8 mouse cellular contexts compared by ENCODE assay signal in the genomic region with DNA sequence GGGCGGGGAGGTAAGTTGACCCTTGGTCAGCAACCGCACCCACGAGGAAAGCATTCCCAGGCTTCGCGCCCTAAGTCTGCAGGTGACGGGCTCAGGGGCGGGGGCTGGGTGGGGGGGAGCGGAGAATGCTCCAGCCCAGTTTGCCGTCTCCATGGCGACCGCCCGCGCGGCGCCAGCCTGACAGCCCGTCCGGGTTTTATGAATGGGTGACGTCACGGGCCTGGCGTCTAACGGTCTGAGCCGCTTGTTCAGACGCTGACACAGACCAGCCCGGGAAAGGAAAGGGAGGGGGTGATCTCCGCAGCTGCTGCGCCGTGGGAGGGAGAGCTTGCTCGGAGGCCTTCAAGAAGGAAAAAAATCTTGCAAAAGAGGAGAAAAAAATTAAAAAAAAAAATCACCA. TPM values are rescaled to one million over a fixed set of nuclear protein-coding genes. Genes with fewer than 3 reads are reported as not detected.
DNase-seq lines count a peak whose midpoint lies in the region; ATAC-seq and TF ChIP-seq lines count a peak whose summit lies in the region.

No protein-coding gene starts in this region.

- DNase-seq in A20 (ENCODE audit: low read depth, low spot score) = peak; percentile 84
- DNase-seq in adrenal gland, postnatal 36 days = peak; percentile 98
- DNase-seq in kidney, postnatal 0 days (ENCODE audit: low spot score) = peak; percentile 98
- peak; percentile 91 for DNase-seq in liver, embryonic 11.5 days (ENCODE audit: low spot score)
- peak; percentile 98 for DNase-seq in neural tube, embryonic 10.5 days (ENCODE audit: extremely low spot score, low spot score)
- DNase-seq in stomach, postnatal 0 days (ENCODE audit: low spot score) = peak; percentile 99

- peak overlapping the region; percentile 73 for H3K27ac ChIP-seq in embryonic fibroblast, embryonic 13.5 days (ENCODE audit: insufficient read depth, low read length)
- H3K27ac ChIP-seq in heart, embryonic 13.5 days (replicated peaks) = peak overlapping the region; percentile 96
- peak overlapping the region; percentile 93 for H3K27ac ChIP-seq in kidney, postnatal 0 days
- H3K27ac ChIP-seq in liver, embryonic 11.5 days (ENCODE audit: low read depth, low read length) = peak overlapping the region; percentile 73
- H3K27ac ChIP-seq in stomach, postnatal 0 days (replicated peaks) = peak overlapping the region; percentile 93

- no peaks in the 10 kb centered on the region for H3K36me3 ChIP-seq in heart, embryonic 13.5 days
- no peaks in the 10 kb centered on the region for H3K36me3 ChIP-seq in kidney, postnatal 0 days (ENCODE audit: insufficient read depth, low read length)
- no peaks in the 10 kb centered on the region for H3K36me3 ChIP-seq in liver, embryonic 11.5 days (ENCODE audit: control insufficient read depth, insufficient read depth, low read length)
- no peaks in the 10 kb centered on the region for H3K36me3 ChIP-seq in stomach, postnatal 0 days (ENCODE audit: control insufficient read depth, insufficient read depth, low read length)

- peak overlapping the region; percentile 88 for H3K4me2 ChIP-seq in heart, embryonic 13.5 days
- peak overlapping the region; percentile 74 for H3K4me2 ChIP-seq in kidney, postnatal 0 days (ENCODE audit: low read length)
- peak overlapping the region; percentile 95 for H3K4me2 ChIP-seq in liver, embryonic 11.5 days
- H3K4me2 ChIP-seq in stomach, postnatal 0 days (replicated peaks; ENCODE audit: low read depth) = peak overlapping the region; percentile 86

- no peaks in the 10 kb centered on the region for H3K9me3 ChIP-seq in heart, embryonic 13.5 days
- no peaks in the 10 kb centered on the region for H3K9me3 ChIP-seq in kidney, postnatal 0 days (replicated peaks; ENCODE audit: low read length)
- no peaks in the 10 kb centered on the region for H3K9me3 ChIP-seq in liver, embryonic 11.5 days (ENCODE audit: control insufficient read depth, low read length)
- H3K9me3 ChIP-seq in stomach, postnatal 0 days (ENCODE audit: control insufficient read depth, low read length) = no peaks in the 10 kb centered on the region

- H3K9ac ChIP-seq in heart, embryonic 13.5 days = peak overlapping the region; percentile 96
- H3K9ac ChIP-seq in kidney, postnatal 0 days (ENCODE audit: low read depth, low read length) = peak overlapping the region; percentile 49; the same call in 1 of the 2 replicates
- H3K9ac ChIP-seq in liver, embryonic 11.5 days (ENCODE audit: low read depth, low read length) = peak overlapping the region; percentile 38
- H3K9ac ChIP-seq in stomach, postnatal 0 days (ENCODE audit: low read length) = peak overlapping the region; percentile 53

- H3K4me3 ChIP-seq in embryonic fibroblast, embryonic 13.5 days (ENCODE audit: insufficient read depth, low read length) = no peak overlapping the region
- peak overlapping the region; percentile 84 for H3K4me3 ChIP-seq in heart, embryonic 13.5 days
- peak overlapping the region; percentile 86 for H3K4me3 ChIP-seq in kidney, postnatal 0 days (replicated peaks; ENCODE audit: low read depth, low read length)
- peak overlapping the region; percentile 78 for H3K4me3 ChIP-seq in liver, embryonic 11.5 days (ENCODE audit: low read depth, low read length)
- H3K4me3 ChIP-seq in stomach, postnatal 0 days (ENCODE audit: low read depth, low read length) = peak overlapping the region; percentile 78

- H3K27me3 ChIP-seq in heart, embryonic 13.5 days (replicated peaks) = no peaks in the 10 kb centered on the region
- no peaks in the 10 kb centered on the region for H3K27me3 ChIP-seq in kidney, postnatal 0 days (ENCODE audit: insufficient read depth, low read length)
- no peaks in the 10 kb centered on the region for H3K27me3 ChIP-seq in liver, embryonic 11.5 days (replicated peaks; ENCODE audit: control insufficient read depth, insufficient read depth, low read length)
- no peaks in the 10 kb centered on the region for H3K27me3 ChIP-seq in stomach, postnatal 0 days (ENCODE audit: control insufficient read depth, insufficient read depth, low read length)

- TF ChIP-seq CTCF in embryonic fibroblast, embryonic 13.5 days (IDR thresholded peaks at IDR 0.05; ENCODE audit: borderline replicate concordance, insufficient read depth, low read length) = no peak
- no peak for TF ChIP-seq CTCF in kidney, postnatal 0 days (IDR thresholded peaks at IDR 0.05; ENCODE audit: low read depth)
- no peak for TF ChIP-seq CTCF in stomach, postnatal 0 days (IDR thresholded peaks at IDR 0.05; ENCODE audit: low read depth)

- peaks cover 4% of the 10 kb centered on the region; the same call in 1 of the 2 replicates for H3K4me1 ChIP-seq in embryonic fibroblast, embryonic 13.5 days (ENCODE audit: control insufficient read depth, insufficient read depth, low read length)
- H3K4me1 ChIP-seq in heart, embryonic 13.5 days = peaks cover 76% of the 10 kb centered on the region
- H3K4me1 ChIP-seq in kidney, postnatal 0 days (replicated peaks; ENCODE audit: insufficient read depth, low read length) = peaks cover 18% of the 10 kb centered on the region
- peaks cover 46% of the 10 kb centered on the region for H3K4me1 ChIP-seq in liver, embryonic 11.5 days (replicated peaks; ENCODE audit: control insufficient read depth, insufficient read depth, low read length)
- 0 out of 2 replicates have a peak, but pooled peaks cover 6% of the 10 kb centered on the region for H3K4me1 ChIP-seq in stomach, postnatal 0 days (replicated peaks; ENCODE audit: control insufficient read depth, insufficient read depth)

- ATAC-seq in heart, embryonic 13.5 days (ENCODE audit: extremely low read depth, insufficient number of reproducible peaks, low FRiP score, low TSS enrichment) = peak; percentile 82
- peak; percentile 78 for ATAC-seq in kidney, postnatal 0 days (replicated peaks; ENCODE audit: low FRiP score, low read depth)
- ATAC-seq in liver, embryonic 11.5 days (replicated peaks; ENCODE audit: low FRiP score) = peak; percentile 48
- peak; percentile 77 for ATAC-seq in stomach, postnatal 0 days (ENCODE audit: low FRiP score, low TSS enrichment)

- WGBS in heart, embryonic 13.5 days = under 1% methylated on average over 28 of the region's 28 CpGs
- WGBS in kidney, postnatal 0 days = 1% methylated on average over 27 of the region's 28 CpGs
- WGBS in liver, embryonic 11.5 days = 0% methylated on average over 28 of the region's 28 CpGs
- under 1% methylated on average over 28 of the region's 28 CpGs for WGBS in stomach, postnatal 0 days

- peak; percentile 93 for TF ChIP-seq EP300 in stomach, postnatal 0 days (optimal IDR thresholded peaks at IDR 0.05)

- peak; percentile 39 for TF ChIP-seq POLR2A in embryonic fibroblast, embryonic 13.5 days (IDR thresholded peaks at IDR 0.05; ENCODE audit: low read depth, low read length)

RNA-seq across cellular contexts. Expression of a gene that starts 1.1 kb away (rescaled TPM):
- total RNA-seq in adrenal gland, postnatal 36 days (2021) = 100 to 1,000 TPM in 1 of 2 experiments, 10 to 100 TPM in 1; 68.4 to 105 TPM
- polyA plus RNA-seq in embryonic fibroblast, embryonic 13.5 days (2011; ENCODE audit: insufficient read length, low read depth, missing spikeins) = 49.1 and 67.7 TPM in 2 replicates
- 56.7 and 58.8 TPM in 2 replicates for polyA plus RNA-seq in heart, embryonic 13.5 days (2015; fragmentation: Nextera tagmentation; extraction: Ambion mirVana)
- polyA plus RNA-seq in kidney, postnatal 0 days (2015; fragmentation: Nextera tagmentation; extraction: Ambion mirVana) = 170 and 194 TPM in 2 replicates
- polyA plus RNA-seq in liver, embryonic 11.5 days (2014; fragmentation: Nextera tagmentation; extraction: Ambion mirVana) = 52.7 and 56.3 TPM in 2 replicates
- polyA plus RNA-seq in stomach, postnatal 0 days (2015; fragmentation: Nextera tagmentation; extraction: Ambion mirVana) = 191 and 228 TPM in 2 replicates

RNA-seq across cellular contexts. Expression of a gene that starts 19.0 kb away (rescaled TPM):
- 1 to 10 TPM; 3.0 to 4.0 TPM for total RNA-seq in adrenal gland, postnatal 36 days (2021)
- 0.94 and 1.5 TPM in 2 replicates for polyA plus RNA-seq in embryonic fibroblast, embryonic 13.5 days (2011; ENCODE audit: insufficient read length, low read depth, missing spikeins)
- 11.8 and 13.4 TPM in 2 replicates for polyA plus RNA-seq in heart, embryonic 13.5 days (2015; fragmentation: Nextera tagmentation; extraction: Ambion mirVana)
- 15.8 and 16.3 TPM in 2 replicates for polyA plus RNA-seq in kidney, postnatal 0 days (2015; fragmentation: Nextera tagmentation; extraction: Ambion mirVana)
- 6.7 and 8.5 TPM in 2 replicates for polyA plus RNA-seq in liver, embryonic 11.5 days (2014; fragmentation: Nextera tagmentation; extraction: Ambion mirVana)
- 9.8 and 10.6 TPM in 2 replicates for polyA plus RNA-seq in stomach, postnatal 0 days (2015; fragmentation: Nextera tagmentation; extraction: Ambion mirVana)

RNA-seq across cellular contexts. Expression of a gene that starts 48.1 kb away (rescaled TPM):
- total RNA-seq in adrenal gland, postnatal 36 days (2021) = 10 to 100 TPM; 27.2 to 31.7 TPM
- polyA plus RNA-seq in embryonic fibroblast, embryonic 13.5 days (2011; ENCODE audit: insufficient read length, low read depth, missing spikeins) = 19.4 and 24.5 TPM in 2 replicates
- polyA plus RNA-seq in heart, embryonic 13.5 days (2015; fragmentation: Nextera tagmentation; extraction: Ambion mirVana) = 23.0 and 25.3 TPM in 2 replicates
- 33.9 and 36.6 TPM in 2 replicates for polyA plus RNA-seq in kidney, postnatal 0 days (2015; fragmentation: Nextera tagmentation; extraction: Ambion mirVana)
- 31.5 and 37.1 TPM in 2 replicates for polyA plus RNA-seq in liver, embryonic 11.5 days (2014; fragmentation: Nextera tagmentation; extraction: Ambion mirVana)
- 22.9 and 23.4 TPM in 2 replicates for polyA plus RNA-seq in stomach, postnatal 0 days (2015; fragmentation: Nextera tagmentation; extraction: Ambion mirVana)

Comparison
In these comparisons a context has a peak if more than half of its experiments do, and no peak if none do; other contexts are left out.
1. H3K9ac ChIP-seq: peak in every context shown above with its lines; median percentile 96 in heart, embryonic 13.5 days; 53 in stomach, postnatal 0 days; 49 in kidney, postnatal 0 days; 38 in liver, embryonic 11.5 days.